Mouse (Mus musculus): Measurements from ENCODE around the gene Rtn4rl2. TPM values are rescaled to one million over a fixed set of nuclear protein-coding genes. Genes with fewer than 3 reads are reported as not detected.

Rtn4rl2 gene
- polyA plus RNA-seq, 1 experiment from 2014 or later, result 2.4 TPM

DNA sequence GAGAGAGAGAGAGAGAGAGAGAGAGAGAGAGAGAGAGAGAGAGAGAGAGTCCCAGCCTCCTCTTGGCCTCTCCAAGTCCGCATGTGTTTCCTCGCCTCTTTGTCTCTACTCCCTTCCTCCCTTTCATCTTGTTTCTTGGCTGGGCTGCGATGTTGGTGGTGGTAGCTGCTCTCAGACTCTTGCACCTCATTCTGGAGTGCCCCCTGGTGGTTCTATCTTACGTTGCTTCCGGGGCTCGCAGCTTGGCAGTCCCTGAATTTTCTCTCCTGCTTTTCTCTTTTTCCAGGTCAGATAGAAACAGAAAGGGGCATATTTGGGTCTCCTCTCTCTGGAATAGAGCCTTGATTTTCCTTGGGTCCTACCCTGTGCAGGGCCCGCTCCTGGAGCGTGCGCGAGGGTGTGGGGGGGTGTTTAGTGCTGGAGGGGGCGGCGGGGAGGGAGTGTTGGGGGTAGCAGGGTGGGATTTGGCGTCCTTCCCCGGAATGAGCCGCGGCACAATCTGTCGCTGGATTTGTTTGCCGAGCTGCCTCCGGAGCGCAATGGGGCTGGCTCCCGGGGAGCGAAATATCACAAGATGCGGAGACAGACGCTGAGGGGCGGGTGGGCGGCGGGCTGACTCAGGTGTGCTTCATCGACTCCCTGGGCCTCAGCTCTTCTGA, 2.3 kb upstream of the Rtn4rl2 start:
- Histone ChIP-seq H3K9ac (replicated peaks; ENCODE audit: low read length) (0 out of 2 replicates have a peak overlapping the region, but pooled peaks have one; percentile 34), H3K9me3 (replicated peaks; ENCODE audit: control insufficient read depth, low read length) (no peaks in the 10 kb centered on the region), H3K36me3 (replicated peaks; ENCODE audit: control insufficient read depth, insufficient read depth, low read depth, low read length) (no peaks in the 10 kb centered on the region), H3K4me2 (ENCODE audit: low read depth, low read length) (peak overlapping the region; percentile 40), H3K27me3 (ENCODE audit: control insufficient read depth, insufficient read depth, low read length) (peaks cover 61% of the 10 kb centered on the region), H3K4me3 (ENCODE audit: low read depth, low read length) (peak overlapping the region; percentile 7; the same call in 1 of the 2 replicates), H3K27ac (replicated peaks; ENCODE audit: low read depth, low read length) (no peak overlapping the region), H3K4me1 (ENCODE audit: control insufficient read depth, insufficient read depth, low read length) (peaks cover 8% of the 10 kb centered on the region)
- WGBS, result 2% methylated on average over 28 of the region's 28 CpGs
- ATAC-seq (replicated peaks; ENCODE audit: insufficient number of reproducible peaks, low FRiP score, low TSS enrichment, low read depth) (no peak), DNase-seq (ENCODE audit: low spot score) (peak; percentile 80)

DNA sequence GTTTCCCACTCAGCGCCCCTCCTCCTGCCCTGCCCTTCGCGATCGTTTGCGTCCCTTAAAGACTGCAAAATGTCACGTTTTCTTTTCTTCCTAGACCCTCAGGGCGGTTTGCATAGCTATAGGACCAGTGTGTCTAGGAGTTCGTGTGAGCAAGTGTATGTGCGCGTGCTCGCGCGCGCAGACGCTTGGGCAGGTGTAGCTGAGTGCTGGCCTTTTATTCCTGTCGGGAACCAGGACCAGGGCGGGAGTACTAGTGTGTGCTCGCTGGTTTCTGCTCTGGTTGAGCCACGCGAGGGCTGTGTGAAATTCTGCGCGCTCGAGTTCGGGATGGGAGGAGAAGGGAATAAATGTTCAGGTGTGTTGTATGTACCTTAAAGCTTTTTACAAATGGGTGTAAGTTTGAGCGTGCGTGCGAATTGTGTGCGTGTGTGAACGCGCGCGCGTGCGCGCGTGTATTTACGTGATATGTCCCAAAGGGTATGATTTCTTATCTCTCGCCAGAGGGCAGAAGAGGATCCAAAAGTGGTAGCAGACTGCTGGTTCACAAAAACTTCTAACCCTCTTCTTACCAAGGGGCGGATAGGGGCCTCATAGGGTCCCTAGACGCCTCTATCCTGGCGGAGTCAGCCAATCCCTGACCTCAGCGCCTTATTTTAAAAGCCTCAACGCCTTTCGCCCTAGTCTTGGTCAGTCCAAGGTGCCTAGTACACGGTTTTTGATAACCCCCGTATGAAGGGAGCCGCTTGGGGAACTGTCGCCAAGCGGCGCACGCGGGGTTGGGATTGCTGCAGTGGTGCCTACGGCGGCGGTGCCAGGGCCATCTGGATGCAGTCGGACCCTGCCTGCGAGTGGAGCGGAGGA, 1.1 kb upstream of the Rtn4rl2 start:
- Histone ChIP-seq H3K4me1 (ENCODE audit: control insufficient read depth, insufficient read depth, low read length) (peaks cover 8% of the 10 kb centered on the region), H3K36me3 (replicated peaks; ENCODE audit: control insufficient read depth, insufficient read depth, low read depth, low read length) (no peaks in the 10 kb centered on the region), H3K4me3 (ENCODE audit: low read depth, low read length) (peak overlapping the region; percentile 61), H3K9me3 (replicated peaks; ENCODE audit: control insufficient read depth, low read length) (no peaks in the 10 kb centered on the region), H3K9ac (replicated peaks; ENCODE audit: low read length) (no peak overlapping the region; the same call in 1 of the 2 replicates), H3K27me3 (ENCODE audit: control insufficient read depth, insufficient read depth, low read length) (peaks cover 72% of the 10 kb centered on the region), H3K27ac (replicated peaks; ENCODE audit: low read depth, low read length) (no peak overlapping the region), H3K4me2 (ENCODE audit: low read depth, low read length) (peak overlapping the region; percentile 84)
- no peak for ATAC-seq (replicated peaks; ENCODE audit: insufficient number of reproducible peaks, low FRiP score, low TSS enrichment, low read depth)
- under 1% methylated on average over 58 of the region's 58 CpGs for WGBS
- peak; percentile 47 for DNase-seq (ENCODE audit: low spot score)

DNA sequence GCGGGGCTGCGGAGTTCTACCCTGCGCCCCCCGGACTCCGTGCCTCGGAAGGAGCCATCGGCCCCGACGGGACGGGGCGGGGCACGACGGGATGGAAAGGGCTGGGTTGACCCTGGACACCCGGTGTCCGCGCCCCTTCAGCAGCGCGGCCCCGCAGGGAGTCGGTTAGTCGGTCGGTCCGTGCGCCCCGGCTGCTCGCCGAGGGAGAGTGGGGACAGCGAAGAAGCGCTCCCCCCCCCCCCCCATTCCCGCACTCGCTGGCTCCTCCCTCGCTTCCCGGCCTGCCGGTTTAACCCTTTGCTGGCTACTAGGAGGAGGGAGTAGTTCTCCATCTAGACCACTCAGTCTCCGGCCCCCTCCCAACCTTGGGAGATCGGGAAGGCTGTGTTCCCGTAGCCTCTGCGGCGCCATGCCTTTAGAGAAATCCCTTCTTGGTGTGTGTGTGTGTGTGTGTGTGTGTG, 341 bp upstream of the Rtn4rl2 start:
- Histone ChIP-seq H3K9ac (replicated peaks; ENCODE audit: low read length) (peak overlapping the region; percentile 46), H3K9me3 (replicated peaks; ENCODE audit: control insufficient read depth, low read length) (no peaks in the 10 kb centered on the region), H3K36me3 (replicated peaks; ENCODE audit: control insufficient read depth, insufficient read depth, low read depth, low read length) (no peaks in the 10 kb centered on the region), H3K4me1 (ENCODE audit: control insufficient read depth, insufficient read depth, low read length) (peaks cover 8% of the 10 kb centered on the region), H3K4me2 (ENCODE audit: low read depth, low read length) (peak overlapping the region; percentile 84), H3K27me3 (ENCODE audit: control insufficient read depth, insufficient read depth, low read length) (peaks cover 72% of the 10 kb centered on the region), H3K27ac (replicated peaks; ENCODE audit: low read depth, low read length) (no peak overlapping the region), H3K4me3 (ENCODE audit: low read depth, low read length) (peak overlapping the region; percentile 61)
- ATAC-seq (replicated peaks; ENCODE audit: insufficient number of reproducible peaks, low FRiP score, low TSS enrichment, low read depth) (peak; percentile 30), DNase-seq (ENCODE audit: low spot score) (peak; percentile 80)
- WGBS, result 0% methylated on average over 11 of the region's 39 CpGs

DNA sequence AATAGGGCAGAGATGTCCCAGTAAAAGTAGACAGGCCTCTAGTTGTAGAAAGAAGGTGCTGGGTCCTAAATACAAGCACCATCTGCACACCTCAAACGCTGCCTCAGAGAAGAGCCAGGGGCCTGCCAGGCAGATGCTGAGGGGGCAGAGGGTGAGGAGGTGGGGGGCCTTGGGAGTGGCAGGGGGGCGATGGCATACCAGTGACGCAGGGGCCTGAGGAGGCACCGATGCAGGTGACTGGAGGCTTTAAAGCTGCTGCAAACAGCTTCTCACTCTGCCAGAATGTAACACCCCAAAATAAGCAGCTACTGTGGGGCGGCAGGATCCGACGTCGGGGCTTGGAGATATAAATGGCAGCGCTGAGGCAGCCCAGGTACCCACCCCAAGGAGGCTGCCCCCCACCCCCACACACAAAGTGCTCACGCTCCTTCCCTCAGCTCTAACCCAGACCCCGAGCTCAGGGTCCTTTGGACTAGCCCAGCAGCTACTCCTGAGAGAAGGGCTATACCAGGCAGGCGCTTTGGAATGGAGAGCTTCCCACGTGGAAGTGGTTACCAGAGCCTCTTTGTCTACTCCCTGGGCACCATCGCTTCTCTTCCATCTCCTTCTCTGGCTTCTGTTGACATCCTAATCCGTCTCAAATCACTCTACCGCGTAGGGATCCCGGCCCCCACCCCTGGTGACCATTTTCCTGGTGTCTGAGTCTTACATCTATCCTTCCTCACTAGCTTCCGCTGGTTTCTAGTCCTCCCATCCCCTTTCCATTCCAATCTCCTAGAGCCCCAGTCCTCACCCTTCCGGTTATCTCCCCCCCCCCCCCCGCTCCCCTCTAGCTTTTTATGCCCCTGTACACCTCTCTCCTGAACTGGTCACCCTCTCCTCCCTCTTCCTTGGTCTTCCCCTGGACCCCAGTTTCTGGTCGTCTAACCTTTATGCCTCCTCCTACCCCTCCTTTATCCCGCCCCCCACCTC, 1.1 kb downstream of the Rtn4rl2 start:
- Histone ChIP-seq H3K27me3 (ENCODE audit: control insufficient read depth, insufficient read depth, low read length) (peaks cover 71% of the 10 kb centered on the region), H3K4me1 (ENCODE audit: control insufficient read depth, insufficient read depth, low read length) (peaks cover 8% of the 10 kb centered on the region), H3K27ac (replicated peaks; ENCODE audit: low read depth, low read length) (no peak overlapping the region), H3K36me3 (replicated peaks; ENCODE audit: control insufficient read depth, insufficient read depth, low read depth, low read length) (no peaks in the 10 kb centered on the region), H3K9ac (replicated peaks; ENCODE audit: low read length) (no peak overlapping the region), H3K4me3 (ENCODE audit: low read depth, low read length) (peak overlapping the region; percentile 61), H3K4me2 (ENCODE audit: low read depth, low read length) (peak overlapping the region; percentile 10), H3K9me3 (replicated peaks; ENCODE audit: control insufficient read depth, low read length) (no peaks in the 10 kb centered on the region)
- ATAC-seq (replicated peaks; ENCODE audit: insufficient number of reproducible peaks, low FRiP score, low TSS enrichment, low read depth) (no peak), DNase-seq (ENCODE audit: low spot score) (no peak)
- 6% methylated on average over 21 of the region's 23 CpGs for WGBS

DNA sequence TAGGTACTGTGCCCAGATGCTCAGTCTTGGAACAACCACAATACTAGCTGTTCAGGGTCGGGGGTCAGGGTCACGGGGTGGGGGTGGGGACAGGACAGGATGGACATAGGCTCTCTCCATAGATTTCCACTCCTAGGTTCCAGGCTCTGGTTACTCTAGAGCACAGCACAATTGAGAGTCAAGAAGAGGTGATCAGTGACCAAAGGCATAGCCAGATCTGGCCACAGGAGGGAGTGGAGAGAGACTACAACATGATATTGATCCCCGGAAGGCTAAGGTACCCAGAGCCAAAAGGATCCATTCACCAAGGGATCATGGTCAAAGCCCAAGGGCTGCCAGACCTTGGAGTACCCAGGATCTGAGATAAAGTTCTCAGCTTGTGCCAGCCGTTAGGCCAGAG, 1.9 kb downstream of the Rtn4rl2 start:
- Histone ChIP-seq H3K4me3 (ENCODE audit: low read depth, low read length) (peak overlapping the region; percentile 61; the same call in 1 of the 2 replicates), H3K27ac (replicated peaks; ENCODE audit: low read depth, low read length) (no peak overlapping the region), H3K36me3 (replicated peaks; ENCODE audit: control insufficient read depth, insufficient read depth, low read depth, low read length) (no peaks in the 10 kb centered on the region), H3K4me1 (ENCODE audit: control insufficient read depth, insufficient read depth, low read length) (peaks cover 8% of the 10 kb centered on the region), H3K27me3 (ENCODE audit: control insufficient read depth, insufficient read depth, low read length) (peaks cover 69% of the 10 kb centered on the region), H3K9ac (replicated peaks; ENCODE audit: low read length) (no peak overlapping the region), H3K9me3 (replicated peaks; ENCODE audit: control insufficient read depth, low read length) (no peaks in the 10 kb centered on the region), H3K4me2 (ENCODE audit: low read depth, low read length) (no peak overlapping the region)
- WGBS, result 50% methylated on average over 4 of the region's 4 CpGs
- ATAC-seq (replicated peaks; ENCODE audit: insufficient number of reproducible peaks, low FRiP score, low TSS enrichment, low read depth) (no peak), DNase-seq (ENCODE audit: low spot score) (no peak)

DNA sequence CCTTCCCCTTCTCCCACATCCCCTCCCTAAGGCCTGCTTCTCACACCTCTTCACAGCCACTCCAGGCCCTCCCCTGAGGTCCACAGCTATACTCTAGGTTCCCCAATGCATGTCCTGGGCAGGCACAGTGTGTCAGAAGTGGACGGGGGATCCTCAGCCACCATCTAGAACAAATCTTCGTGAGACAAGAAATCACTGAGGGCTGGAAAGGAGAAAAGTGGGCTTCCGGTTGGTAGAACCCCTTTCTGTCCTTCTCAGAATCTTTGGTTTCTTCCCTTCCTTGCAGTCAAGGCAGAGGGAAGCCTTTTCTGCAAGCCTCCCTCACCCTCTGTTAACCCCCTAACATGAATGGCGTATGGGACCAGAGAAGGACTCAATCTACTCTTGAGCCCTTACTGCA, 2.6 kb downstream of the Rtn4rl2 start:
- Histone ChIP-seq H3K4me2 (ENCODE audit: low read depth, low read length) (peak overlapping the region; percentile 40; the same call in 1 of the 2 replicates), H3K4me1 (ENCODE audit: control insufficient read depth, insufficient read depth, low read length) (peaks cover 8% of the 10 kb centered on the region), H3K27ac (replicated peaks; ENCODE audit: low read depth, low read length) (no peak overlapping the region), H3K9ac (replicated peaks; ENCODE audit: low read length) (no peak overlapping the region), H3K4me3 (ENCODE audit: low read depth, low read length) (no peak overlapping the region), H3K27me3 (ENCODE audit: control insufficient read depth, insufficient read depth, low read length) (peaks cover 62% of the 10 kb centered on the region), H3K36me3 (replicated peaks; ENCODE audit: control insufficient read depth, insufficient read depth, low read depth, low read length) (no peaks in the 10 kb centered on the region), H3K9me3 (replicated peaks; ENCODE audit: control insufficient read depth, low read length) (no peaks in the 10 kb centered on the region)
- DNase-seq (ENCODE audit: low spot score) (no peak), ATAC-seq (replicated peaks; ENCODE audit: insufficient number of reproducible peaks, low FRiP score, low TSS enrichment, low read depth) (no peak)
- 60% methylated on average over 4 of the region's 4 CpGs for WGBS

DNA sequence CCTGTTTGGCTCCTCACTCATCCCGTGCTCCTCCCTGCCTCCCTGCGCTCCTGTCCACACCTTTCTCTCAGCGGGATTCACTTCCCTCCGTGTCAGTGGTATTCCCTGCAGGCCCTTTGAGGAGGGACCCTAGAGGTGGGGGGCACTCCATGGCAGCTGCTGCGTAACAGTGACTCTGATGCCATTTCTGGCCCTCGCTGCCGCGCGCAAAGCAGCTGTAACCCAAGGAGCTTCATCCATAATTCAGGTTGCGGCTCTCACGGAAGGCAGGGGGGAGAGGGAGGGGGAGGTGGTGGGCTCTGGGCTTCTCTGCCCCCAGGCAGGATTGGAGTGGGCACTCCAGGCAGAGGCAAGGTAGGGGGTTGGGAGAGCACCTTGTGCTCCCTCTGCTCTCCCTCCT, 3.0 kb downstream of the Rtn4rl2 start:
- no peak for ATAC-seq (replicated peaks; ENCODE audit: insufficient number of reproducible peaks, low FRiP score, low TSS enrichment, low read depth)
- Histone ChIP-seq H3K4me1 (ENCODE audit: control insufficient read depth, insufficient read depth, low read length) (peaks cover 8% of the 10 kb centered on the region), H3K4me2 (ENCODE audit: low read depth, low read length) (peak overlapping the region; percentile 40), H3K36me3 (replicated peaks; ENCODE audit: control insufficient read depth, insufficient read depth, low read depth, low read length) (no peaks in the 10 kb centered on the region), H3K27ac (replicated peaks; ENCODE audit: low read depth, low read length) (no peak overlapping the region), H3K9me3 (replicated peaks; ENCODE audit: control insufficient read depth, low read length) (no peaks in the 10 kb centered on the region), H3K9ac (replicated peaks; ENCODE audit: low read length) (no peak overlapping the region), H3K4me3 (ENCODE audit: low read depth, low read length) (peak overlapping the region; percentile 3; the same call in 1 of the 2 replicates), H3K27me3 (ENCODE audit: control insufficient read depth, insufficient read depth, low read length) (peaks cover 58% of the 10 kb centered on the region)
- DNase-seq (ENCODE audit: low spot score), result peak; percentile 62
- 4% methylated on average over 11 of the region's 11 CpGs for WGBS
